Mouse (Mus musculus): ENCODE measurements around the gene Tmem175. TPM values are rescaled to one million over a fixed set of nuclear protein-coding genes. Genes with fewer than 3 reads are reported as not detected.
"Not testable (repeated sequence)": the region's sequence is repeated elsewhere in the genome, so short reads cannot be mapped to it uniquely, and the experiment has no call there.

Tmem175 gene
- polyA plus RNA-seq, 1 experiment from 2014 or later, result 31.9 TPM

DNA sequence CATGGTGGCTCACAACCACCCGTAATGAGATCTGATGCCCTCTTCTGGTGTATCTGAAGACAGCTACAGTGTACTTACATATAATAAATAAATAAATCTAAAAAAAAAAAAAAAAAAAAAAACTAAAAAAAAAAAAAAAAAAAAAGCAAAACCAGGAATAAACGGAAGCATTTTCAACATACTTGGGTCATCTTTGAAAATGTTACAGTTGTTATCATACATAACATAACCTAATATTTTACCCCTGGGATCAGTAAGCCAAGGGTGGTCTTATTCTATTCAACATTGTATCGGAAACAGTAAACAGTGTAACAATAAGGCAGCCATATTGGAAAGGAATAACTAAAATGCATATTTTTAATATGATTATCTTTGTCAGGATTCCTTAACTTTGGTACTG lies 4.5 kb downstream of the Tmem175 start:
- not testable (repeated sequence) for H3K4me2 ChIP-seq (ENCODE audit: low read depth, low read length); H3K4me1 ChIP-seq (ENCODE audit: control insufficient read depth, insufficient read depth, low read length); H3K27me3 ChIP-seq (replicated peaks; ENCODE audit: control insufficient read depth, insufficient read depth, low read length); H3K27ac ChIP-seq (ENCODE audit: low read length); ATAC-seq; H3K9ac ChIP-seq (ENCODE audit: low read depth, low read length); H3K9me3 ChIP-seq (ENCODE audit: control insufficient read depth, low read length); H3K36me3 ChIP-seq (ENCODE audit: control insufficient read depth, insufficient read depth, low read length); H3K4me3 ChIP-seq (ENCODE audit: low read length)
- 90% methylated on average over 2 of the region's 3 CpGs for WGBS

DNA sequence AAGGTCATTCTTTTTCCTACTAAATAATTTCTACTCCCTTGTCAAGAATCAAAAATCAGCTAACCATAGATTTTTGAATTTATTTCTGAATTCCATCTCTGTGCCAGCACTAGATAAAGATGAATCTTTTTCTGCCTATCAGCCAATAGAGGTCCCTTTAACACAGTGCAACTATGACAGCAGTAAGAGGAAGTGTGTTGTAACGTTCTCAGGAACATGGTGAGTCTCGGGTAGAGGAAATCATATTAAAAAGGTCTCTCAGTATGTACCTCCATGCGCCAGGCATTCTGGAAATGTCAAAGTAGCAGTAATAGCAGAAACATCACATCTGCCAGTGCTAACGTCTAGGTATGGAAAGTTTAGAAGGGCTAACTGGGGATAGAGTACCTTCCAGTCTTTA lies 6.6 kb downstream of the Tmem175 start:
- Histone ChIP-seq H3K27ac (ENCODE audit: low read length) (no peak overlapping the region), H3K36me3 (ENCODE audit: control insufficient read depth, insufficient read depth, low read length) (0 out of 2 replicates have a peak, but pooled peaks cover 2% of the 10 kb centered on the region), H3K4me2 (ENCODE audit: low read depth, low read length) (no peak overlapping the region), H3K27me3 (replicated peaks; ENCODE audit: control insufficient read depth, insufficient read depth, low read length) (no peaks in the 10 kb centered on the region), H3K4me3 (ENCODE audit: low read length) (no peak overlapping the region), H3K4me1 (ENCODE audit: control insufficient read depth, insufficient read depth, low read length) (no peaks in the 10 kb centered on the region), H3K9ac (ENCODE audit: low read depth, low read length) (no peak overlapping the region), H3K9me3 (ENCODE audit: control insufficient read depth, low read length) (no peaks in the 10 kb centered on the region)
- no peak for ATAC-seq
- 63% methylated on average over 4 of the region's 4 CpGs for WGBS

DNA sequence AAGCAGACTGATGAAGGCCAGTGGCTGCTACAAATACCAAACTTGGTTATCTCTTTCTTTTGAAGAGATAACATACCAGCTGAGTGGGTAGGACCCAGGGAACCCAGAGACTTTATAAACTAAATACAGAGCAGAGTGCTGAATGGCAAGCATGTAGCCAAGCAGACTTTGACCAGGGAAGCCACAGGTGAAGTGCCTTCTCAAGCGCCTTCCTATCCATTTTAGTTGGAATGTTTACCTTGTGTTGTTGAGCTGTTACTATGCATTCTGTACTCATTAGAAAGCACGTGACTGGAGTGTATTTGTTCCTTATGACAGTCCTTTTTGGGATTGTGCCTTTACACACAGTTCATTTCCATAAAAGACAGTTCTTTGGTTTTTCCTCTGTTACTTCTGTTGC lies 14.1 kb downstream of the Tmem175 start:
- no peak overlapping the region for H3K4me2 ChIP-seq (ENCODE audit: low read depth, low read length)
- ATAC-seq, result peak; percentile 26; the same call in 1 of the 2 replicates
- no peak overlapping the region for H3K27ac ChIP-seq (ENCODE audit: low read length)
- no peaks in the 10 kb centered on the region for H3K9me3 ChIP-seq (ENCODE audit: control insufficient read depth, low read length)
- WGBS, result 62% methylated on average over 2 of the region's 2 CpGs
- H3K9ac ChIP-seq (ENCODE audit: low read depth, low read length), result no peak overlapping the region
- H3K4me3 ChIP-seq (ENCODE audit: low read length), result no peak overlapping the region
- H3K27me3 ChIP-seq (replicated peaks; ENCODE audit: control insufficient read depth, insufficient read depth, low read length), result no peaks in the 10 kb centered on the region
- no peaks in the 10 kb centered on the region for H3K4me1 ChIP-seq (ENCODE audit: control insufficient read depth, insufficient read depth, low read length)
- H3K36me3 ChIP-seq (ENCODE audit: control insufficient read depth, insufficient read depth, low read length), result peaks cover 5% of the 10 kb centered on the region; the same call in 1 of the 2 replicates

DNA sequence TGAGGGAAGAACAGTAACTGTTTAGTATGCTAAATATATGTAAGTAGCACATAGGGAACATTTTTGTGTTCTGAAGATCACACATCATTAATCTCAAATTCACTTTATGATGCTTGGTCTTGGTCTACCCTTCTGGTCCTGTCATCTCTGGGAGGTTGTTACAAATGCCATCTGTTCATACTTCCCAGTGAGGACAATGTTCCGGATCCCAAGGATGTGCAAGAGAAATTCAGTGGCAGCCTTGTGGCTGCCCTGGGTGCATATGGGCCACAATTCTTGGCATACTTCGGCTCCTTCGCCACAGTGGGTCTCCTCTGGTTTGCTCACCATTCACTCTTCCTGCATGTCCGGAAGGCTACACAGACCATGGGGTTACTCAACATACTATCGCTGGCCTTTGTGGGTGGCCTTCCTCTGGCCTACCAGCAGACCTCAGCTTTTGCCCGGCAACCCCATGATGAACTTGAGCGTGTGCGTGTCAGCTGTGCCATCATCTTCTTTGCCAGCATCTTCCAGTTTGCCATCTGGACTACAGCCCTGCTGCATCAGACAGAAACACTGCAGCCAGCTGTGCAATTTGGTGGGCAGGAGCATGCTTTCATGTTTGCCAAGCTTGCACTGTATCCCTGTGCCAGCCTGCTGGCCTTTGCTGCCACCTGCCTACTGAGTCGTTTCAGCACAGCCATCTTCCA lies 16.2 kb downstream of the Tmem175 start:
- no peak overlapping the region for H3K9ac ChIP-seq (ENCODE audit: low read depth, low read length)
- no peak overlapping the region for H3K27ac ChIP-seq (ENCODE audit: low read length)
- no peak overlapping the region for H3K4me2 ChIP-seq (ENCODE audit: low read depth, low read length)
- no peak overlapping the region for H3K4me3 ChIP-seq (ENCODE audit: low read length)
- H3K9me3 ChIP-seq (ENCODE audit: control insufficient read depth, low read length), result no peaks in the 10 kb centered on the region
- no peaks in the 10 kb centered on the region for H3K4me1 ChIP-seq (ENCODE audit: control insufficient read depth, insufficient read depth, low read length)
- ATAC-seq, result no peak
- WGBS, result 92% methylated on average over 9 of the region's 9 CpGs
- H3K27me3 ChIP-seq (replicated peaks; ENCODE audit: control insufficient read depth, insufficient read depth, low read length), result no peaks in the 10 kb centered on the region
- peaks cover 11% of the 10 kb centered on the region for H3K36me3 ChIP-seq (ENCODE audit: control insufficient read depth, insufficient read depth, low read length)

DNA sequence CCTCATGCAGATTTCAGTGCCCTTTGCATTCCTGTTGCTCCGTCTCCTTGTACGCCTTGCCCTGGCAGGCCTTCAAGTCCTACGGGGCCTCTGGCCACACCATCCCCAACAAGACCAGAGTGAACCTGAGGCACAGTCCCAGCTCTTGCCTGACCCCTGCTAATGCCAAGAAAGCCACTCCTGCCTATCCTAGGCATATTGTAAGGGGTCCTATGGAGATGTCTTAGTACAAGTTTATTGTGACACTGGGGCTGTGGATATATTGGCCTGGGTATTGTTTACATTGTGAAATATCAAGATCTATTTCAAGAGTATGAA lies 16.7 kb downstream of the Tmem175 start:
- H3K4me3 ChIP-seq (ENCODE audit: low read length), result no peak overlapping the region
- no peaks in the 10 kb centered on the region for H3K9me3 ChIP-seq (ENCODE audit: control insufficient read depth, low read length)
- H3K9ac ChIP-seq (ENCODE audit: low read depth, low read length), result no peak overlapping the region
- no peaks in the 10 kb centered on the region for H3K4me1 ChIP-seq (ENCODE audit: control insufficient read depth, insufficient read depth, low read length)
- H3K27ac ChIP-seq (ENCODE audit: low read length), result no peak overlapping the region
- H3K27me3 ChIP-seq (replicated peaks; ENCODE audit: control insufficient read depth, insufficient read depth, low read length), result no peaks in the 10 kb centered on the region
- 87% methylated on average over 3 of the region's 3 CpGs for WGBS
- no peak for ATAC-seq
- H3K4me2 ChIP-seq (ENCODE audit: low read depth, low read length), result no peak overlapping the region
- peaks cover 14% of the 10 kb centered on the region for H3K36me3 ChIP-seq (ENCODE audit: control insufficient read depth, insufficient read depth, low read length)

DNA sequence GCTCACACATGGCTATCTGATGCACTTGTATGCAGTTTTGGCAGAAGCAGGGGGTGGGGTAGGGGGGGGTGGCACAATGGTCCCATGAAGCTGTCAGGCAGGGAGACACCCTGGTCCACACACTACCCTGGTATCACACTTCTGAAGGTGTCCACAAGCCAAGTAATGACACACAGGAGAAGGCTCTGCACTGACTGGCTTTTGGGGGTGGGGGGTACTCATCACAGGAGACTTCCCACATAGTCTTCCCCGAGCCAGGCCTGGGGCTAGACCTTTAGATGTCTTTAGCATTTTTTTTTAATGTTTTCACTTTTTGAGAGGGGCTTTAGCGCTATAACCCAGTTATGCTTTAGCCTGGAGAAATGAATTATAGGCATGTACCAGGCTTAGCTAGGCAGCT lies 17.7 kb downstream of the Tmem175 start:
- Histone ChIP-seq H3K9ac (ENCODE audit: low read depth, low read length) (no peak overlapping the region), H3K36me3 (ENCODE audit: control insufficient read depth, insufficient read depth, low read length) (peaks cover 14% of the 10 kb centered on the region), H3K4me3 (ENCODE audit: low read length) (no peak overlapping the region), H3K9me3 (ENCODE audit: control insufficient read depth, low read length) (no peaks in the 10 kb centered on the region), H3K27ac (ENCODE audit: low read length) (no peak overlapping the region), H3K4me1 (ENCODE audit: control insufficient read depth, insufficient read depth, low read length) (no peaks in the 10 kb centered on the region), H3K27me3 (replicated peaks; ENCODE audit: control insufficient read depth, insufficient read depth, low read length) (no peaks in the 10 kb centered on the region), H3K4me2 (ENCODE audit: low read depth, low read length) (no peak overlapping the region)
- no peak for ATAC-seq
- WGBS, result 90% methylated on average over 2 of the region's 2 CpGs

DNA sequence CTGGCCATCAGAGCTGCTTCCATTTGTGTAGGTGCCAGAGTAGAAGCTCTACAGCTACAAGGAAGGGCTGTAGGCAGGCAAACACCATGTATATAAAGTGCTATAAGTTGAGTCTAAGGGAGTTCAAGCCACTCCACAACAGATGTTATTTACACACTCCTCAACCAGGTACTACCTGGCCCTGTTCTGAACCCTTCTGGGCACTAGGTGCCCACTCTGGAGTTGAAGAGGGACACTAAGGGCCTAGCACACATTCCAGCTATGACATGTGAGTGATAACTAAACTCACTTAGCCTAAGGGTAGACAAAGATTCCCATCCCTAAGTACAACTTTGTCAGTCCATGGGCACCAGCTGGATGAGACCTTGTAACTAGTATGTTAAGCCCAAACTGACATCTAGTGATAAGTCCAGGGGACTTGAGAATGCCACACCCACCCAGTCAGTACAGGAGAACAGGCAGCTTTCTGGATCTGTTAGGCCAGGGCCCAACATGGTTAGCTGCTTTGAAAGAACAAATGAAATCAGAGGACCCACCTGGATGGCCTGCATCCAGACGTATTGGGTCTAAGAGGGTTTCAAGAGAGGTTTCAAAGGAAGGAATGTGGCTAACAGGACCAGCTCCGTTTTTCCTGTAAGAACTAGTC lies 18.4 kb downstream of the Tmem175 start:
- no peak overlapping the region for H3K4me2 ChIP-seq (ENCODE audit: low read depth, low read length)
- H3K27ac ChIP-seq (ENCODE audit: low read length), result no peak overlapping the region
- peaks cover 14% of the 10 kb centered on the region for H3K36me3 ChIP-seq (ENCODE audit: control insufficient read depth, insufficient read depth, low read length)
- no peaks in the 10 kb centered on the region for H3K4me1 ChIP-seq (ENCODE audit: control insufficient read depth, insufficient read depth, low read length)
- no peak overlapping the region for H3K4me3 ChIP-seq (ENCODE audit: low read length)
- H3K27me3 ChIP-seq (replicated peaks; ENCODE audit: control insufficient read depth, insufficient read depth, low read length), result no peaks in the 10 kb centered on the region
- no peaks in the 10 kb centered on the region for H3K9me3 ChIP-seq (ENCODE audit: control insufficient read depth, low read length)
- WGBS, result 85% methylated on average over 2 of the region's 2 CpGs
- no peak overlapping the region for H3K9ac ChIP-seq (ENCODE audit: low read depth, low read length)
- ATAC-seq, result no peak

DNA sequence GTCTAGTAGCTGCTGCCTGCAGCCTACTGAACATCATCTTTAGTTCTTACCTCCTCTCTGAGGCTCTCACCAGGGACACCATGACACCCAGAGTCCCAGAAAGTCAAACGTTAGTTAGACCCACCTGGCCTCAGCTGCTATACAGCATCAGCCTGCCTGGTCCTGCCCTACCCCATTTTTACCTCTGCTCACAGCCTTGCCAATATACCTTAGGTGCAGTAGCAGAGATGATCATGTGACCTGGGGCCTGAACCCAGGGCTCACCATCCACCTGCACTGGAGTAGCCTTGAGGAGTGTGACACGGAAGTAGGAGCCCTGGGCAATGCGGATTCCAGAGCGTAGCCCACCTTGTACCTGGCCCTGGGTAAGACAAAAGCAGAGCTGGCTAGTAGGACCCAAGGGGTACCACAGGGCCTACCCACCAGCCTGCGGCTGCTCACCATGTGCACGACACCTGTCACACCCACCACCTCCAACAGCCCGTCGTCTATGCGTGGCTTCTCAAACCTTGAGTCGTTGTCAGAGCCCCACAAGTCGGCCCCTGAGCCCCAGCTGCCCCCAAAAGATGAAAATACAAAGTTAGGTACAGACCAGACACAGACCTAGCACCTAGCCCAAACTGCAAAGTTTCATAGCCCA lies 19.5 kb downstream of the Tmem175 start:
- H3K9ac ChIP-seq (ENCODE audit: low read depth, low read length), result no peak overlapping the region
- WGBS, result 88% methylated on average over 11 of the region's 11 CpGs
- no peaks in the 10 kb centered on the region for H3K9me3 ChIP-seq (ENCODE audit: control insufficient read depth, low read length)
- no peak for ATAC-seq
- no peaks in the 10 kb centered on the region for H3K27me3 ChIP-seq (replicated peaks; ENCODE audit: control insufficient read depth, insufficient read depth, low read length)
- H3K4me3 ChIP-seq (ENCODE audit: low read length), result no peak overlapping the region
- H3K36me3 ChIP-seq (ENCODE audit: control insufficient read depth, insufficient read depth, low read length), result peaks cover 20% of the 10 kb centered on the region
- no peaks in the 10 kb centered on the region for H3K4me1 ChIP-seq (ENCODE audit: control insufficient read depth, insufficient read depth, low read length)
- no peak overlapping the region for H3K4me2 ChIP-seq (ENCODE audit: low read depth, low read length)
- no peak overlapping the region for H3K27ac ChIP-seq (ENCODE audit: low read length)

DNA sequence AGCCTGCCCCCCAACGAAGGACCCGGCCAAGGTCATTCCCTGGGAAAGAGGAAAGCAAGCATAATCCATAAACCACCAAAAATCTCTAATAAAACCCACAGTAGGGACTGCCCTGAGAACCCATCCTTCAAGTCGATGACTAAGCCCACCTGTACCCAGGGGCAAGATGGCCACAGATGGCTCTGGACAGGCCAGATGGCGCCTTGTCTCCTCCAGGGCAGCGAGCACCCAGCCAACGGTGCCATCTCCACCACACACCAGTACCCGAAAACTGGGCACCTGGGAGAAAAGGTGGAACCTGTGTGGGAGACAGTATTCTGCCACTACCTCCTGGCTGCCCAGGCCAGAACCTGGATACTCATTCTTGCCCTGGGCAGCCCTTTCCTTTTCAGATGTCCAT lies 20.8 kb downstream of the Tmem175 start:
- peaks cover 22% of the 10 kb centered on the region for H3K36me3 ChIP-seq (ENCODE audit: control insufficient read depth, insufficient read depth, low read length)
- no peaks in the 10 kb centered on the region for H3K9me3 ChIP-seq (ENCODE audit: control insufficient read depth, low read length)
- no peak for ATAC-seq
- H3K4me3 ChIP-seq (ENCODE audit: low read length), result no peak overlapping the region
- no peak overlapping the region for H3K27ac ChIP-seq (ENCODE audit: low read length)
- no peak overlapping the region for H3K4me2 ChIP-seq (ENCODE audit: low read depth, low read length)
- H3K9ac ChIP-seq (ENCODE audit: low read depth, low read length), result no peak overlapping the region
- peaks cover 2% of the 10 kb centered on the region; the same call in 1 of the 2 replicates for H3K4me1 ChIP-seq (ENCODE audit: control insufficient read depth, insufficient read depth, low read length)
- WGBS, result 88% methylated on average over 7 of the region's 7 CpGs
- H3K27me3 ChIP-seq (replicated peaks; ENCODE audit: control insufficient read depth, insufficient read depth, low read length), result no peaks in the 10 kb centered on the region

All from intestine, embryonic 16.5 days (tissue).